Mouse (Mus musculus): Measurements from ENCODE around the gene Nck2.

Nck2 gene

GRCm38 (mm10) chr1:43468978-43469377, 24.6 kb downstream of the Nck2 start:
- DNase-seq (ENCODE audit: inconsistent ontology term) = no peak

- DNase-seq (ENCODE audit: inconsistent ontology term) = no peak
Observed at GRCm38 (mm10) chr1:43470421-43471179, 26.2 kb downstream of the Nck2 start.

GRCm38 (mm10) chr1:43471180-43472045, 27.0 kb downstream of the Nck2 start:
- no peak for DNase-seq (ENCODE audit: inconsistent ontology term)

- no peak for DNase-seq (ENCODE audit: inconsistent ontology term)
Observed at GRCm38 (mm10) chr1:43472046-43472649, 27.8 kb downstream of the Nck2 start.

GRCm38 (mm10) chr1:43473734-43474534, 29.6 kb downstream of the Nck2 start:
- DNase-seq (ENCODE audit: inconsistent ontology term) = no peak

- peak; percentile 92 for DNase-seq (ENCODE audit: inconsistent ontology term)
Observed at GRCm38 (mm10) chr1:43474535-43475409, 30.4 kb downstream of the Nck2 start.

GRCm38 (mm10) chr1:43477954-43478353, 33.6 kb downstream of the Nck2 start:
- DNase-seq (ENCODE audit: inconsistent ontology term) = no peak

- DNase-seq (ENCODE audit: inconsistent ontology term) = no peak
Observed at GRCm38 (mm10) chr1:43485204-43485603, 40.8 kb downstream of the Nck2 start.

- DNase-seq (ENCODE audit: inconsistent ontology term) = no peak
Observed at GRCm38 (mm10) chr1:43486500-43486899, 42.1 kb downstream of the Nck2 start.

- DNase-seq (ENCODE audit: inconsistent ontology term) = no peak
Observed at GRCm38 (mm10) chr1:43486956-43487722, 42.8 kb downstream of the Nck2 start.

GRCm38 (mm10) chr1:43489311-43489710, 44.9 kb downstream of the Nck2 start:
- DNase-seq (ENCODE audit: inconsistent ontology term) = no peak

- no peak for DNase-seq (ENCODE audit: inconsistent ontology term)
Observed at GRCm38 (mm10) chr1:43491506-43492269, 47.3 kb downstream of the Nck2 start.

- no peak for DNase-seq (ENCODE audit: inconsistent ontology term)
Observed at GRCm38 (mm10) chr1:43492803-43493437, 48.5 kb downstream of the Nck2 start.

GRCm38 (mm10) chr1:43496051-43496450, 51.7 kb downstream of the Nck2 start:
- no peak for DNase-seq (ENCODE audit: inconsistent ontology term)

- no peak for DNase-seq (ENCODE audit: inconsistent ontology term)
Observed at GRCm38 (mm10) chr1:43496993-43497392, 52.6 kb downstream of the Nck2 start.

- DNase-seq (ENCODE audit: inconsistent ontology term) = peak; percentile 43
Observed at GRCm38 (mm10) chr1:43497951-43498350, 53.6 kb downstream of the Nck2 start.

- DNase-seq (ENCODE audit: inconsistent ontology term) = no peak
Observed at GRCm38 (mm10) chr1:43500121-43500520, 55.7 kb downstream of the Nck2 start.

- DNase-seq (ENCODE audit: inconsistent ontology term) = no peak
Observed at GRCm38 (mm10) chr1:43501143-43501919, 57.0 kb downstream of the Nck2 start.
